Mouse (Mus musculus) CH12.LX (cell line): ENCODE results near the gene Pum1. TPM values are rescaled to one million over a fixed set of nuclear protein-coding genes. Genes with fewer than 3 reads are reported as not detected.

Experiments used
- DNase-seq: peaks from one replicate; pipeline ENCODE4 v3.0.0-alpha.2; 2013; ENCODE audit errors: extremely low read depth
- H3K27ac ChIP-seq: 2 replicates; pipeline ENCODE4 v1.5.1; 2012; ENCODE audit warnings: low read depth, mild to moderate bottlenecking, control low read depth, moderate library complexity; ENCODE audit not compliant: insufficient read depth
- H3K27me3 ChIP-seq: replicated peaks from 2 replicates; pipeline ENCODE3; 2012; ENCODE audit warnings: inconsistent platforms
- H3K36me3 ChIP-seq, 2 experiments: replicated peaks in 1 of 2; 2 replicates each; pipeline versions ENCODE3 to v1.6.1; 2012; ENCODE audit warnings: inconsistent platforms in 1 of 2, low read length in 1 of 2, mild to moderate bottlenecking in 1 of 2, mixed read lengths in 1 of 2, moderate library complexity in 1 of 2; ENCODE audit not compliant: control insufficient read depth in 1 of 2, insufficient read depth in 1 of 2
- H3K4me1 ChIP-seq, 2 experiments: 2 replicates each; pipeline ENCODE4 v1.6.1; 2012; ENCODE audit warnings: inconsistent platforms in 1 of 2, moderate library complexity in 1 of 2; ENCODE audit not compliant: insufficient read depth in 2 of 2, control insufficient read depth in 1 of 2
- H3K4me2 ChIP-seq: 2 replicates; pipeline ENCODE4 v1.6.1; 2012; ENCODE audit warnings: low read depth, mild to moderate bottlenecking, control low read depth; ENCODE audit not compliant: poor library complexity, insufficient read depth, severe bottlenecking
- H3K4me3 ChIP-seq, 3 experiments: fragments of 150-350 bp in 1 of 3; sonication (generic) in 1 of 3; replicated peaks in 1 of 3; 2 replicates each; pipeline versions ENCODE3 to v1.5.1; 2011 to 2012; ENCODE audit warnings: low read depth in 2 of 3, low read length in 2 of 3, mild to moderate bottlenecking in 2 of 3, moderate library complexity in 2 of 3, control low read depth in 1 of 3, improper control_type of control experiment in 1 of 3, inconsistent platforms in 1 of 3, mixed read lengths in 1 of 3; ENCODE audit not compliant: poor library complexity in 1 of 3
- H3K79me2 ChIP-seq: replicated peaks from 2 replicates; pipeline ENCODE4 v1.6.1; 2012; ENCODE audit warnings: mild to moderate bottlenecking, moderate library complexity; ENCODE audit not compliant: control insufficient read depth, poor library complexity, insufficient read depth, severe bottlenecking; ENCODE audit errors: extremely low read depth
- H3K9ac ChIP-seq: 2 replicates; pipeline ENCODE4 v1.6.1; 2012; ENCODE audit warnings: low read depth, mild to moderate bottlenecking, control low read depth, moderate library complexity; ENCODE audit not compliant: insufficient read depth
- H3K9me3 ChIP-seq: replicated peaks from 2 replicates; pipeline ENCODE3; 2012; ENCODE audit warnings: low read length, inconsistent platforms, mixed read lengths
- CHD1 ChIP-seq: IDR thresholded peaks from 2 replicates; pipeline ENCODE4 v1.6.1; 2012; ENCODE audit warnings: low read depth, low read length, improper control_type of control experiment, inconsistent platforms
- CHD2 ChIP-seq: IDR thresholded peaks from 2 replicates; pipeline ENCODE4 v1.6.1; 2011; ENCODE audit warnings: low read length, improper control_type of control experiment
- CTCF ChIP-seq, 2 experiments: IDR thresholded peaks in 1 of 2; conservative IDR thresholded peaks in 1 of 2; 2 replicates each; pipeline ENCODE4 v1.5.1; 2011 to 2012; ENCODE audit warnings: low read depth in 2 of 2, low read length in 2 of 2, improper control_type of control experiment in 1 of 2, inconsistent platforms in 1 of 2, mild to moderate bottlenecking in 1 of 2, moderate library complexity in 1 of 2
- ELF1 ChIP-seq: IDR thresholded peaks from 2 replicates; pipeline ENCODE4 v1.6.1; 2014; ENCODE audit warnings: low read depth, mild to moderate bottlenecking, inconsistent platforms, low read length, improper control_type of control experiment
- ETS1 ChIP-seq: conservative IDR thresholded peaks from 2 replicates; pipeline ENCODE4 v1.6.1; 2012; ENCODE audit warnings: low read depth, mild to moderate bottlenecking, inconsistent platforms, low read length, improper control_type of control experiment, moderate library complexity
- GABPA ChIP-seq: IDR thresholded peaks from 2 replicates; pipeline ENCODE4 v1.6.1; 2012; ENCODE audit warnings: low read depth, low read length, improper control_type of control experiment, inconsistent platforms; ENCODE audit not compliant: insufficient replicate concordance
- JUN ChIP-seq: IDR thresholded peaks from 2 replicates; pipeline ENCODE4 v1.6.1; 2011; ENCODE audit warnings: low read depth, mild to moderate bottlenecking, low read length, improper control_type of control experiment, moderate library complexity; ENCODE audit not compliant: insufficient read depth
- MEF2A ChIP-seq: IDR thresholded peaks from 2 replicates; pipeline ENCODE4 v1.6.1; 2014; ENCODE audit warnings: low read depth, mild to moderate bottlenecking, inconsistent platforms, low read length, improper control_type of control experiment, borderline replicate concordance
- MYC ChIP-seq: IDR thresholded peaks from 2 replicates; pipeline ENCODE4 v1.6.1; 2011; ENCODE audit warnings: low read depth, mild to moderate bottlenecking, improper control_type of control experiment, low read length
- NELFE ChIP-seq: IDR thresholded peaks from 2 replicates; pipeline ENCODE4 v1.6.1; 2011; ENCODE audit warnings: low read depth, low read length, improper control_type of control experiment
- NRF1 ChIP-seq: IDR thresholded peaks from 2 replicates; pipeline ENCODE4 v1.6.1; 2014; ENCODE audit warnings: low read depth, mild to moderate bottlenecking, inconsistent platforms, low read length, improper control_type of control experiment, moderate library complexity
- POLR2A ChIP-seq: IDR thresholded peaks from 2 replicates; pipeline ENCODE4 v1.6.1; 2011; ENCODE audit warnings: low read depth, mild to moderate bottlenecking, improper control_type of control experiment, low read length
- POLR2AphosphoS2 ChIP-seq: IDR thresholded peaks from 2 replicates; pipeline ENCODE4 v1.6.1; 2011; ENCODE audit warnings: low read depth, low read length, improper control_type of control experiment
- RAD21 ChIP-seq: IDR thresholded peaks from 2 replicates; pipeline ENCODE4 v1.6.1; 2011; ENCODE audit warnings: low read depth, mild to moderate bottlenecking, low read length, improper control_type of control experiment, moderate library complexity
- SIN3A ChIP-seq: IDR thresholded peaks from 2 replicates; pipeline ENCODE4 v1.6.1; 2012; ENCODE audit warnings: low read length, improper control_type of control experiment, inconsistent platforms
- TCF12 ChIP-seq: IDR thresholded peaks from 2 replicates; pipeline ENCODE4 v1.6.1; 2014; ENCODE audit warnings: low read depth, mild to moderate bottlenecking, inconsistent platforms, low read length, improper control_type of control experiment
- UBTF ChIP-seq: IDR thresholded peaks from 2 replicates; pipeline ENCODE4 v1.6.1; 2012; ENCODE audit warnings: low read depth, mild to moderate bottlenecking, inconsistent platforms, low read length, improper control_type of control experiment, moderate library complexity
- USF1 ChIP-seq: IDR thresholded peaks from 2 replicates; pipeline ENCODE4 v1.6.1; 2014; ENCODE audit warnings: low read depth, mild to moderate bottlenecking, inconsistent platforms, low read length, improper control_type of control experiment
- USF2 ChIP-seq: conservative IDR thresholded peaks from 2 replicates; pipeline ENCODE4 v1.6.1; 2011; ENCODE audit warnings: low read depth, low read length, improper control_type of control experiment
- ZC3H11A ChIP-seq: IDR thresholded peaks from 2 replicates; pipeline ENCODE4 v1.6.1; 2012; ENCODE audit warnings: low read depth, mild to moderate bottlenecking, inconsistent platforms, low read length, improper control_type of control experiment
- ZKSCAN1 ChIP-seq: IDR thresholded peaks from 2 replicates; pipeline ENCODE4 v1.6.1; 2012; ENCODE audit warnings: low read depth, inconsistent platforms, low read length, improper control_type of control experiment, borderline replicate concordance
- ZMIZ1 ChIP-seq: IDR thresholded peaks from 2 replicates; pipeline ENCODE4 v1.6.1; 2012; ENCODE audit warnings: low read depth, mild to moderate bottlenecking, inconsistent platforms, low read length, improper control_type of control experiment
- ZNF384 ChIP-seq: IDR thresholded peaks from 2 replicates; pipeline ENCODE4 v1.6.1; 2012; ENCODE audit warnings: low read depth, low read length, improper control_type of control experiment, inconsistent platforms
- dilution Hi-C: fragments of 300-500 bp; cut with MboI; formaldehyde crosslinking; loops from 2 replicates; pipeline ENCODE4 v1.14.3; 2020; ENCODE audit warnings: low sequenced_read_pairs; ENCODE audit not compliant: extremely low pct_unique_long_range_greater_than_20kb, extremely low pct_ligation_motif_present
- in situ Hi-C: fragments of 300-500 bp; cut with MboI; formaldehyde crosslinking; loops from 3 replicates; pipeline ENCODE4 v1.14.3; 2019; ENCODE audit warnings: low sequenced_read_pairs, low pct_ligation_motif_present, low pct_unique_long_range_greater_than_20kb, mixed read lengths
- polyA plus RNA-seq: library from polyadenylated mRNA; unstranded; fragments of >175 nt; gene quantifications from 2 replicates; pipeline ENCODE4 v1.2.1, GENCODE M21; 2012; ENCODE audit warnings: low read depth; ENCODE audit not compliant: insufficient read length
- total RNA-seq, 2 experiments: library from RNA; depleted of rRNA; stranded (reverse); fragments of 300-350 nt in 1 of 2; fragments of >200 nt in 1 of 2; gene quantifications; 2 replicates each; pipeline ENCODE4 v1.2.3; 2012 to 2014

Pum1 gene
- total and polyA plus RNA-seq, 3 experiments, result 17.1 to 41.0 (median 38.0) TPM

DNA sequence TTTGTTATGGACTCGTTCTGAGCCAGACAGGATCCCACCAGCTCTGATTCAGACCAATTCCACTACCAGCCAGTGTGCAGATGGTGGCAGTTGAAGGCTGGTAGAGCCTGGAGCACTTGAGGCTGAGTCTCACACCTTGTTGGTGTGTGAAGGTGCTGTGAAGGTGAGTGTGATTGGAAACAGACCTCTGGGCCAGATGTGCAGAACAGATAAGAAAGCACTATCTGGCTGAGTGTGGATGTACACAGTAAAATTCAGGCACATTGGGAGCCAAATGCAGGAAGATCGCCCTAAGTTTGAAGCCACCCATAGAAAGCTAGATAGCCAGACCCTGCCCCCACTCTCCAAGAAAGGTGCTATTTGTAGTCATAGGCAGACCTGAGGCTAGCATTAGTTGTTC is 103.3 kb downstream of the Pum1 start:
- no peaks in the 10 kb centered on the region for H3K9me3 ChIP-seq
- in situ Hi-C loops (no loop called here), dilution Hi-C loops (no loop called here)
- peaks cover 75 to 95% of the 10 kb centered on the region in 2 experiments for H3K36me3 ChIP-seq
- TF ChIP-seq ETS1, result no peak
- TF ChIP-seq CHD2, result no peak
- TF ChIP-seq CTCF (conservative IDR thresholded peaks at IDR 0.05 in 1 of 2, IDR thresholded peaks at IDR 0.05 in 1 of 2; ENCODE audit: low read depth in 2 of 2, low read length in 2 of 2), result no peak
- TF ChIP-seq POLR2A, result no peak
- TF ChIP-seq RAD21, result no peak
- TF ChIP-seq ELF1, result no peak
- TF ChIP-seq JUN, result no peak
- no peak for TF ChIP-seq MEF2A
- TF ChIP-seq TCF12, result no peak
- TF ChIP-seq UBTF, result no peak
- no peak overlapping the region for H3K4me2 ChIP-seq
- no peak overlapping the region for H3K27ac ChIP-seq
- no peak overlapping the region for H3K4me3 ChIP-seq
- no peaks in the 10 kb centered on the region for H3K27me3 ChIP-seq
- no peak for DNase-seq
- peaks cover 5% of the 10 kb centered on the region for H3K79me2 ChIP-seq
- H3K9ac ChIP-seq, result no peak overlapping the region
- no peaks in the 10 kb centered on the region for H3K4me1 ChIP-seq

DNA sequence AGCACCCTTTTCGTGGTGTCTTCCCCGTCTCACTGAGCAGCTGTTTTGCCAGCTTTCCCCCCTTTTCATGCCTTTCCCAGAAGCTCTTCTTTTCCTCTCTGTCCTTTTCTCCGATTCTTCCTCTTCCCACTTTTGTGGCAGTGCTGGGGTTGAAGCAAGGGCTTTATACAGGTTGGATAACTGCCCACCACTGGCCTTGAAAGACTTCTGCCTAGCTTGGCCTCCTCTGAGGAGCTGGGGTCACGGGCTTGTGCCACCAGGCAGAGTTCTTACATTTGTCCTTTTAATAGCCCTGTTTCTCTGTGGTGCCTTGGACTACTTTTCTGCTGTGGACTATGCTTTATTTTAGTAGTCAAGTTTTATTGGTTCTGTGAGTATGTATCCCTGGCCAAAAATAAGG is 103.8 kb downstream of the Pum1 start:
- no peak overlapping the region for H3K4me3 ChIP-seq

DNA sequence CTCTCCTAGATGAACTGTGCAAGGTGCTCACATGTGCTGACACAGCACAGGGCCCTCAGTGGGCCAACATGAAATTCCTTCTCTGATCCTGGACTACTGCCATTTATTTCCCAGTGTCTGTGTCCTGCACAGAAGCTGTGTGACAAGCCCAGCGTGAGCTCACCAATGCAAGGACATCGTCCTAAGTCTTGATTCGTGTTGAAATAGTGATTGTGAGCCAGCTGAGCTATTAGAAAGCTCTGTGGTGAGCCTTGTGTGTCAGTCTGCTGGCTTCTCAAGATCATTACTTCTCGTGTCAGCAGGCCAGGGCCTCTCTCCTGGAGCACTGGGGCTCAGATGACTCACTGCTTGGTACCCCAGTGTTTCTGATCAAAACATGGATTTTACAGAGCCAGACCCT is 110.8 kb downstream of the Pum1 start:
- H3K36me3 ChIP-seq, result peaks cover 73 to 96% of the 10 kb centered on the region in 2 experiments
- no peak overlapping the region for H3K4me3 ChIP-seq
- in situ Hi-C loops (no loop called here), dilution Hi-C loops (no loop called here)
- H3K4me1 ChIP-seq, result no peaks in the 10 kb centered on the region
- DNase-seq, result no peak
- no peak overlapping the region for H3K9ac ChIP-seq
- no peaks in the 10 kb centered on the region; the same call in 1 of the 2 replicates for H3K79me2 ChIP-seq
- no peaks in the 10 kb centered on the region for H3K27me3 ChIP-seq
- TF ChIP-seq ZMIZ1 (no peak), RAD21 (no peak), CTCF (conservative IDR thresholded peaks at IDR 0.05 in 1 of 2, IDR thresholded peaks at IDR 0.05 in 1 of 2; ENCODE audit: low read depth in 2 of 2, low read length in 2 of 2) (no peak), MEF2A (no peak), NELFE (no peak), POLR2AphosphoS2 (no peak), ZKSCAN1 (no peak), NRF1 (no peak), MYC (no peak), USF2 (no peak), USF1 (no peak), ZNF384 (no peak), GABPA (no peak), ZC3H11A (no peak), UBTF (no peak)
- H3K4me2 ChIP-seq, result no peak overlapping the region
- H3K9me3 ChIP-seq, result no peaks in the 10 kb centered on the region
- H3K27ac ChIP-seq, result no peak overlapping the region

More for the DNA sequence above, 103.8 kb downstream of the Pum1 start:
- DNase-seq, result no peak
- H3K4me2 ChIP-seq, result no peak overlapping the region
- H3K9me3 ChIP-seq, result no peaks in the 10 kb centered on the region
- no peak overlapping the region for H3K27ac ChIP-seq
- in situ Hi-C loops (no loop called here), dilution Hi-C loops (no loop called here)
- peaks cover 5% of the 10 kb centered on the region for H3K79me2 ChIP-seq
- peaks cover 74 to 95% of the 10 kb centered on the region in 2 experiments for H3K36me3 ChIP-seq
- no peak for TF ChIP-seq ZC3H11A
- no peak for TF ChIP-seq POLR2A
- no peak for TF ChIP-seq SIN3A
- TF ChIP-seq CHD1, result no peak
- H3K27me3 ChIP-seq, result no peaks in the 10 kb centered on the region
- no peaks in the 10 kb centered on the region for H3K4me1 ChIP-seq
- no peak overlapping the region for H3K9ac ChIP-seq
